Mouse (Mus musculus) urinary bladder, postnatal 25 days (tissue): Measurements from ENCODE around the gene Rhbdd3.
"Not testable (repeated sequence)": the region's sequence is repeated elsewhere in the genome, so short reads cannot be mapped to it uniquely, and the experiment has no call there.

Source experiments
- DNase-seq: peaks from one replicate; pipeline ENCODE4 v3.0.0; 2022; ENCODE audit warnings: low spot score

Gene Rhbdd3

DNA sequence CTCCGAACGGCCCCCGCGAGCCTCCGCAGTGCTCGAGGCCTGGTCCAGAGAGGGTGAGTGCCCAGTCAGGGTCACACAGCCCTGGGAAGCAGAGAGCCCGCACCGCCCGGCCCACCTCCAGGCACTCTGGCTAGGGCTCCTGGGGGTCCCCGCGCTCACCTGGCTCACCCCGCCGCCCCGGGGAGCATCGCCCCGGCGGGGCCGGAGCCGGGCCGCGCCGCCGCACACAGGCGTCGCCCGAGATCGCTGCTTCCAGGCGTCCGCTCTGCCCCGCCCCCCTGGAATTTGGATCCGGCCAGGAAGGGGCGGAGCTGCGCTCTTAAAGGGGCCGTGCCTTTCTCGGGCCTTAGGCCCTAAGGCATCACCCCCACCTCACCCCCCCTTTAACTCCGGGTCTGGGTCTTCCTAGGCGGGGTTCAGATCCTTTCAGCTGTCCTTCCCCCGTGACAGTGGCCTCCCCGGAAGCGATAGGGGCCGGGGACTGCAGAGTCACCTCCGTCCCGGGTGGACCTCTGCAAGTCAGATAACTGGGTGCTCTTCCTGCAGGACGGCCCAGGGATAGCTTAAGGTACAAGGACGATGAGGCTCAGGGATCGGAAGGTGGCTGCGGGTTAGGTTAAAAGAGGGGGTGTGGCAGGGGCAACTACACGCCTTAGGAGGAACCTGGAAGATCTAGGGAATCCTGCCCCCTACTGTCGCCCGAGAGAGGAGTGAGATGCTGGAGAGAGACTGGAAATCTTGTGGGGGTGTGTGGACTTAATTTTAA is 33.5 kb upstream of the Rhbdd3 start, which contains the start of gene Gas2l1:
Gas2l1 (minus strand) TSS at position 272 of the 766 bp plus-strand sequence.
- peak; percentile 91 for DNase-seq

DNA sequence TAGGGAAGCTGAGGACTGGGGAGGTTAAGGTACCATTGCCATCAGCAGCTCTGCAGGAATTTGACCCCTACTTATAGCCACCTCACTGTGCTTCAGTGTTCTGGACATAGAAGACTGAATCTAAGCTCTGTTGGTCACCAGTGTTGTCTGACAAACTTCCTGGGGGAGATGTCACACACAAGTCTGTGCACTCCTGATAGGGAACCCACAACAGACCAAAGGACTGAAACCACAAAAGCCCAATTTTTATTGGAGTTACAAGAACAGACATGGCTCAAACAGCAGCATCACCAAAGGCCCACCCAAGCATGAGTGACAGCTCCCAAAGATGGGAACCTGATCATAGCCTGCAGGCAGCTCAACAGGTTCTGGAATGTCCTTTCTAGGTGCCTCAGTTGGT is 31.7 kb upstream of the Rhbdd3 start:
- no peak for DNase-seq

DNA sequence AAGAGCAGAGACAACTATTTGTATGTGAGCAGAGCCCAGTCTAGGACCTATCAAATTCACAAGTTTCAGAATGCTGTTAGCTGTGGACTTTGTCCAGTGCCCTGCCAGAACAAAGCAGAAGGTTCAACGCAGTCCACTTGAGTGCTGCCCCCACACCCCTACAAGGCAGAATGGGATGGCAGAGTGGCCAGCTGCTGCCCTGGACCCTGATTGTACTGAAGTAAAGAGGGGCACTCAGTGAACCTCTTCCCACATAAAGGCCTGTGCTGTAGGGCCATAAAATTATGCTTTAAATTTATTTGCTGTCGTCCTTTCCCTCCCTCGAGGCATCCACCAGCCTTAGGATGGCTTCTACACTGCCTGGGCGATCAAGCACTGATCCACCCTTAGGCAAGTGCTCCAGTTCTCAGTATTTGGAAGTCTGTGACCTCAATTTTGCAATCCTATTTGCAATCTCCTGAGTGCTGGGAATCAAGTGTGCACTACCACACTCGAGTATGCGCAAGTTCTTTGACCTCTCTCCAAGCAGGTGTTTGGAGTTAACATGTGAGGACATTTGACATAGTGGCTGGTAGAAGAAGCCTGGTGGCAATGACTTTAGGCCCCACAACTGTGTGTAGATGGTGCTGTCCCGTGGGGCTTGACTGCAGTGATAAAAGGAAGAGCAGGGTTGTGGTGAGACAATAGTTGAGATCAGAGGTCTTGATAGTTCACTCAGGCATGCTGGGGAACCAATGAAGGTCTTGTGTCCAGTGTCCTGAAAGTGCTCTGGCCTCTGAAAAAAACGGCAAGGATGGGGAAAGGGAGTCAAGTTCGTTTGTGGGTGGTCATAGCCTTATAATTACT is 30.4 kb upstream of the Rhbdd3 start:
- DNase-seq, result no peak

DNA sequence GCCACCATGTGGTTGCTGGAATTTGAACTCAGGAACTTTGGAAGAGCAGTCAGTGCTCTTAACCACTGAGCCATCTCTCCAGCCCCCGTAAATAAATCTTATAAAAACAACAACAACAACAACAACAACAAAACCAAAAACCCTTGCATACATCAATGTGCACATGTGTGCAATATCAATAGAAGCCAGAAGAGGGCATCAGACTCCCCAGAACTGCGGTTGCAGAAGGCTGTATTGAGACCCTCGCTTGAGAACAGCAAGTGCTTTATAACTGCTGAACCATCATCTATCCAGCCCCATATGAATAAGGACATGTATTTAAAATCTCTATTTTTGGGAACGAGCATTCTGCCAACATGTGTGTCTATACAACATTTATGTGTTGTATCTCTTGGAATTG is 23.8 kb upstream of the Rhbdd3 start:
- no peak for DNase-seq

DNA sequence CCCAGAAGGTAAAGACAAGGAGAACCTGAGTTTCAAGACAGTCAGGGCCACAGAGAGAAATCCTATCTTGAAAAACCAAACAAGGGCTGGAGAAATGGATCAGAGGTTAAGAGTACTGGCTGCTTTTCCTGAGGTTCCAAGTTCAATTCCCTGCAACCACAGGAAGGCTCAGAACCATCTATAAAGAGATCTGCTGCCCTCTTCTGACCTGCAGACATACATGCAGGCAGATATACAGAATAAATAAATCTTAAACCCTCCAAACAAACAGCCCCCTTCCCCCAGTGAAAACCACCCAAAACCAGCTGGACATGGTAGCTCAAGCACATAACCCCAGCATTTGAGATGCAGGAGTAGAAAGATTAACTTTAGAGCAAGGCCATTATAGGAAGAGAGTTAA is 23.0 kb upstream of the Rhbdd3 start:
- no peak for DNase-seq

DNA sequence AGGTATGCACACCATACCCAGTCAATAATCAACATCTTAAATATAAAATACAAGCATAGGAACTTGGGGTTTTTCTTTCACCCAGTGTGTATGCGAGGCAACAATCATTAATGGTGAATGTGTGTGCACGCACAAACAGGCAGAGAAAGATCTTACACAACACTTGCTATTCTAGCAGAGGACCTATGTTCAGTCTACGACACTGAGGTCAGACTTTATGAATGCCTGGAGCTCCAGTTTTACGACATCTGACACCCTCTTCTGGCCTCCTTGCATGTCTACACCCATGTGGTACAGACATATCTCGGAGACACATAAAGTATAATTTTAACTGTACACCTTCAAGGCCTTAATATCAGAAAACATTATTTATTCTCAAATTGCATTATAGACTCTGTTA is 21.9 kb upstream of the Rhbdd3 start:
- not testable (repeated sequence) for DNase-seq

DNA sequence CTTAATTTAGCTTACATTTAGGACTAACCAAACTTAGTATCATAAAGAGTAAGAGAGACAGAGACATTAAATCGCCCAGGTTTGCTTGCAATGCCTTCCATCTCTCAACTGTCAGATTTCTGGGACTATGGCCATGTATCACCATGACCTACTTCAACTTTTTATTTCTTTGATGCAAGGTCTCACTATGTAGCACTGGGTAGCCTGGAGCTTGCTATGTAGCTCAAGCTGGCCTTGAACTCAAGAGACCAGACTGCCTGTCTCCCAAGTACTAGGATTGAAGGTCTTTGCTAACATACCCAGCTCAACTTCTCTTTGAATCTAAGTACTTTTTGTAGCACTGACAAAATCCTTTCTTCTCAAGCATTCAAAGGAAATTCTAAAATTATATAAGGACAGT is 9.6 kb upstream of the Rhbdd3 start:
- DNase-seq, result no peak

DNA sequence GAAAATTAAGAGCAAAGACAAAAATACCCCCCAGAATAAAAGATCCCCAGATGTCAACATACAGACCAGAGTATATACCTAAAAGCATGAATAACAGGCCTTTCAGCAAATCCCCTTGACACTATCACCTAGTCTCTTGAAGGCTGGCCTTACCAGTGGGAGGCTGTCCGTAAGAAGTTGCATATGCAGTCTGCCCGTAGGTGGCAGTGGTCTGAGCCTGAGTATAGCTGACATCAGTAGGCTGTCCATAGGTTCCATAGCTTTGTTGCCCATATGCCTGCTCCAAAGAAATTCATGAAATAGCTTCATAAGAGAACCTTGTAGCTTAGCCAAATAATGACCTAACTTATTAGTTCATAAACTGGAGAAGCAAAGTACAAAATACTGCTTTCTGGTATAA is 7.0 kb upstream of the Rhbdd3 start:
- no peak for DNase-seq

DNA sequence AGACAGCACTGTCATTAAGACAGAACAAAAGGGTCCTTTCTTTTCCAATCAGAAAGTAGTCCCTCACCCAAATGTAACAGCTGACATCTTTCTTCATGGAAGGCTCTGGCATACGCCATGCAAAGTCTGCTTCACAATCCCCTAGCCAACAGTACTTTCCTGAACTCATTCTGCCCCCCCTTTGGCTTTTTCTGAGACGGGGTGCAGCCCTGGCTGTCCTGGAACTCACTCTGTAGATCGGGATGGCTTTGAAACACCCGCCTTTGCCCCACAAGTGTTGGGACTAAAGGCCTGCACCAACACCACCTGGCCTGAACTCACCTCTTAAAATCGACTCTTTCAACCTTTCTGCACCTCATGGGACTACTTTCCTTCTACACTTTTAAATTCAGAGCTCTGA is 2.8 kb upstream of the Rhbdd3 start:
- no peak for DNase-seq

DNA sequence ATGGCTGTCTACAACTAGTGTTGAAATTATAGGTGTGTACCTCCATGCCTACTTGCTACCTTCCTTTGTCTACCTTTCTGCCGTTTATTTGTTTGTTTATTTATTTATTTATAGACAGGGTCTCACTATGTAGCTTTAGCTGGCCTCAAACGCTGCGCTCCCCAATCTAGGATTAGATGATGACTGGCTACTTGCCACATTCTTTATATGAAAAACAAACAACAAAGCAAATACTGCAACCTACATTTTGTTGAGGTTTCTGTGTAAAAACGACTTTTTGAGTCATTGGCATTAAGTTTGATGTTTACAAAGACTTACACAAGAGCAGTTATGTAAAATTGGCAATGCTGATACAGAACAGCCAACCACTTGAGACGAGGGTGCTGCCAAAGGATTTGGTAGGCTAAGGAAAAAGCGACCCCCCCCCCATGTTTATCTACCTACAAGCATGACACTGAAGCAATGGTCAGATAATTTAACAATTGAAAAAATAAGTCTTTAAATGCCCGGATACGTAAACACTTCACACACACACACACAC is 2.2 kb upstream of the Rhbdd3 start:
- DNase-seq, result no peak

DNA sequence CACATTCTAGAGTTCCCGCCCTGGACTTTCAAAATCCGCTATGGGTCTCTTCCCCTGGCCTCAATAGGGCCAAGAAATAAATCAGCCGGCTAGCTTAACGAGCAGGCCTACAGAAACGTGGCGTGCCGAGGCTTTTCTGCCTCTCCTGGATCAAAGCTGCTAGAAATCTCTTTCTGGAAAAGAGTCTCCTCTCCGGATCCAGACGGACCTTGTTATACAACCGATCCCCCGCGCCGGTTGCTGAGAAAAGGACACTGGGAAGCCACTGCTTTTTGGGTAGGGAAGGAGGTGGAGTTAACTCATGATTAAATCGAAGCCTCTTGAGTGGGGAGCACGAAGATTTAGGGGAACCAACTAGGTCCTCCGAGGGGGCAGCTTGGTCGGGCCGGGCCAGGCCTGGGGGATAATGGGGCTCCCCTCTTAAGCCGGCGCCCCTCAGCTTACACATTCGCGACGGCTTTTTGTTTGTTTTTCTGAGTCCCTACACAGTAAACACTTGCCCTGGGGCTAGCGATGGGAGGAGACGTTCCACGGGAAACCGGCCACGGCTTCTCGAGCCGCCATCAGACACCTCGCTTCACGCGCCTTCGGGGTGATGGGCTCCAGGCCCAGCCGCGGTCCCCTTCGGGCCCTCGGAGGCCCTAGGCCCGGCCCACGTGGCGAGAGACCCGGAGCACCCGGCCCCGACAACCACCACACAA is 541 bp upstream of the Rhbdd3 start:
- peak; percentile 38 for DNase-seq

DNA sequence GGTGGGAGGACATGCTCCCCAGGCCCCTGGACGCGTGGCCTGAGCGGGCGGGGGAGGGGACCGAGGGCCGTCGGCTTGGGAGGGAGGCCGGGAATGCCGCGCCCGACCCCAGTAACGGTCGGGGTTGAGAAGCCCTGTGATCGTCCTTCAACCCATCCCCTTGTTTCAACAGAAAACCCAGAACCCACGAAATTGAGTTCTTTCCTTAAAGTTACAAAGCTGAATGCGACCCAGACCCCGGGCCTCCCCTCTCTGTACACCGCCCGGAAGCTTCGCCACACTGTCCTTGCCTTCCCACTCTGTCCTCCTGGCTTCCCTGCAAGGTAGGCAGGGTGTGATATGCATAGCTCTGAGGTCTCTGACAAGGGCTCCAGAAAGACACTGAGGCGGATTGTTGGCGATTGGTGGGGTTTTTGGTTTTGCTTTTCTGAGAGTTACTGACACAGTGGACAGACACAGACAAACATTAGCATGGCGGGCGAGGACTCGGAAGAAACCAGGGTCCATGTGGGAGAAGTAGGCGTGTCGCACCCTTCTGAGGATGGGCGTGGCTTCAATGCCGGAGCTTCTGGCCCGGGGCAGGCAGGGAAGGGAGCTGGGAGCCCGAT is 954 bp downstream of the Rhbdd3 start:
- DNase-seq, result peak; percentile 76

DNA sequence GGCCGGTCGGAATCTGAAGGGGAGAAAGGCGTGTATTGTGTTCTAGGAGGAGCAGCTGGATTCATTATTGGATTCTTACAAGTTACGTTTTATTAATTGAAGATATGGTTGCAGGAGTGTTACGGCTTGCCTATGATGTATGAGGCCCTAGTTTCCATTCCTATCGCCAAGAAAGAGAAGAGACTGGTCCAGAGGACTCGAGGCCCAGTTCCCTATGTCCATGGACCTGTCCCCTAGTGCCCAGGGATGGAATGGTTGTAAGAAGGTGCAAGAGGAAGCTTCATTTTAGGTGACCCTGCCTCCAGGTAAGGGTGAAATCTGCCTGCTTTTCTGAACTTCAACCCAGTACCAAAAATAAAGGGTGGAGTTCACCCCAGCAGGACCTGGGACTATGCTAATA is 1.6 kb downstream of the Rhbdd3 start:
- no peak for DNase-seq

DNA sequence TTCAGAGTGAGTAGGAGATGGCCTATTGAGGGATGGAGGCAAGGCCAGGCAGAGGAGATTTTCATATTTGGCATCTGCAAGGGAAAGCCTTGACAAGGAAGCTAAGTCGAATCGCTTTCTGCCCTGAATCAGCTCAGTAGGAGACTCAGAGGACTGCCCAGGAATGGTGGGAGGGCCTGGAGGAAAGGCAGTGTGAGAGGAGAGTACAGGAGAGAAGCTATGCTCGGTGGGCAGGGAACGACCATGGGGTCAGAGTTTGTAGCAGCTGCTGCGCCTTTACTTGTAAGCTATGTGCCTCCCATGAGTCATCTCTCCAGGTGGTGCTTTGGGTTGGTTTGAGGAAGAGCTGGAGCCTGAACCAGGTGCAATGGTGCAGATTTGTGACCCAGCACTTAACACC is 2.1 kb downstream of the Rhbdd3 start:
- DNase-seq, result no peak

DNA sequence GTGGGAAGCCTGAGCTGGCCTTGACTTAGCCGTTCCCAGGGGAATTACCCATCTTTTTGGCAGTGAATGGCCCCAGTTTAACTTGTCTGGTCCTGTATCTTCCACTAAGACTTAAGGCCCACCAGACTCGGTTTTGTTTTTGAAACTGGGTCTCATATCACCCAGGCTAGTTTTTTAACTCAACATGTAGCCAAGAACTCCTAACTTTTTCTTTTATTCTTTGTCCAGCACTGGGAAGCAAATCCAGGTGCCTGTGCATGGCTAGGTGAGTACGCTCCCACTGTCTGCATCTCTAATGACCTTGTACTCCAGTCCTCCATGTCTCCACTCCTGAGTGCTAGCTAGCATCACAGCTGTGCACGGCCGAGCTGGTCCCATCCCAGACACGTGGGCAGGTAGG is 2.9 kb downstream of the Rhbdd3 start:
- DNase-seq, result no peak

DNA sequence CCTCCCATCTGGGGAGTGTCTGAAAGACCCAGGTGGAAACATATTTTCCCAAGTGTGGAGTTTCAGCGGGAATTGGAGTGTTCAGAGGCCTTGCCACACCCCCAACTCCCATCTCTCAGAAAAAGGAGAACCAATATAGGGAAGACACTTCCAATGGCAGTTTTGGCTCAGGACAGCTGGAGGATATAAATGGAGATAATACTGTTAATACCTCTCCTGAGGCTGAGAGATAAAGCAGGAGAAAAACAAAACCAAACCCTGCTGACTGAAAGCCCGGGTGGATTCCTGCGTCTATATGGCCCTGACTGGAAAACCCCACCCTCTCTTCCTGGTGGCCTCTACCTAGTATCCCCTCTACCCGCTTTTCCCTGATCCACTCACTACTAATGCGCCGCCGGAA is 3.7 kb downstream of the Rhbdd3 start:
- no peak for DNase-seq

DNA sequence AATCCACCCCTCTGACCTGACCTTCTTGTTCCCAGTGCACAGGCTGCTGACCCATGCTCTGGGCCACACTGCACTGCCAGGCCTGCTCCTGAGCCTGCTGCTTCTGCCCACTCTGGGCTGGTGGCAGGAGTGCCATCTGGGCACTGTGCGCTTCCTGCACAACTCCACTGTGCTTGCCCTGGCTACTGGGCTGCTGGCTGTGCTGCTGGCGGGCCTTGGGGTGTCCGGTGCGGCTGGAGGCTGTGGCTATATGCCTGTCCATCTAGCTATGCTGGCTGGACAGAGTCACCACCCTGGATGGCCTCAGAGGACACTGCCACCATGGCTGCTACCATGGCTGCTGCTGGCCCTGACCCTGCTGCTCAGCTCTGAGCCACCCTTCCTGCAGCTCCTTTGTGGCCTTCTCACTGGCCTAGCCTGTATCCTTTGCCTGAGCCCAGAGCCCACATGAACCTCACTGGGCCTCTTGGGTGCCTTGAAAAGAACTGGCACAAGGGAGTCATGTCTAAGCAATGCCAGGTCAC is 5.3 kb downstream of the Rhbdd3 start:
- no peak for DNase-seq

DNA sequence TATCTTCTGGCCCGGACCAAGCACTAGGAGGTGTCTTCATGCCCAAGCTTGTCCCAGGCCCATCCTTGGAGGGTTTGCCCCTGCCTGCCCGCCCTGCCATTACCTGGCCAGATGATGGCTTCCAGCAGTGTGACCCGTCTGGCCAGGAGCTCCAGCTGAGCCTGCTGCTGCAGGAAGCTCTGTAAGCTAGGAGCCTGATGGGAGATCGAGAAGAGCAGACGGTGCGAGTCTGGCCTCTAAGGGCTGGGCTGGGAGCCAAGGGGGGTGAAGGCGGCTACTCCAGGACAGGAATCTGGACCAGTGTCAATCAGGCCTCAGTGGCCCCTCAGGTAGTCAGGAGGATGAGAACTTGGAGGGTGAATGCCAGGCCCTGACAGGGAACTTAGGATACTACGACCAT is 10.7 kb downstream of the Rhbdd3 start:
- no peak for DNase-seq

DNA sequence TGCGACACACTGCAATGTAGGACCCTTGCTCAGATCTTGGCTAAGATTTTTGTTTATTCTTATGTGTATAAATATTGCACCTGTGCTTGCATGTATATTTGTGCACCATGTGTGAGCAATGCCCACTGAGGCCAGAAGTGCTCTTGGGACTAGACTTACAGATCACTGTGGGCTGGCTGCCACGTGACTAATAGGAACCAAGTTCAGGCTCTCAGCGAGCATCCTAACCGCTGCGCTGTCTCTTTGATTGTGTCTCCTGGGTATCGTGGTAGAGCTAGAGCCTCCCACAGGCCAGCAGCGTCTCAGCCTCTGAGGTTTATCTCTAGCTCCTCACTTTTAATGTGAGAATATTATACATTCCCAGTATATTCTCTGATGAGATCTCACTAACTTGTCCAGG is 14.9 kb downstream of the Rhbdd3 start:
- DNase-seq, result no peak

DNA sequence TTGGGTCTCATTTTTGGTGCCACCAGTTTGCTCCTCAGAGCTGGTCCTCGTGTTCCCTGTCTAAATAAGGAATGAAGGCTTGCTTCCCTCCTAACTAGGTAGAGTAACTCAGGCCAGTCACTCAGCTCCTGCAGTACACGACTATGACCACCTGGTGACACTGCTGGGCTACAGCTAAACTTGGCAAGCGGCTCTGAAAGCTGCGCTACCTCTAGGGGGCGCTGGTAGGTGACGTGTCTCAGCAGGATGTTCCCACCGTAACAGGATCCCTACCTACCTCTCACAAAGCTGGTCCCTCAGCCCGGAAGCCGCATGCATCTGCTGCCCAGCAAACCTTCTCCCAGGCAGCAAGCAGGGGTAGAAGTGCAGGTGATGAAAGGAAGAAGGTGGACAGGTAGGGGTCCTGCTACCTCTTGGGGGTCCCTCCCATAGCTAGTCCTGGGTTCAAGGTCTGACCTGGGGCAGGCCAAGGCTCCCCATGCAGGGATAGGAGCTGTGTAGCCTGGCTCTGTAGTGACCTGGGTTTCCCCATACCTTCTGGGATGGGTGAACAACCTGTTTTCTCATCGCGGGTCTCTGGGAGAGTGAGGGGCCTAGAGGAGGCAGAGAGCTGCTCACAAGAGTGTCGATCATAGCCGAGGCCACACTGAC is 16.3 kb downstream of the Rhbdd3 start:
- DNase-seq, result peak; percentile 89

DNA sequence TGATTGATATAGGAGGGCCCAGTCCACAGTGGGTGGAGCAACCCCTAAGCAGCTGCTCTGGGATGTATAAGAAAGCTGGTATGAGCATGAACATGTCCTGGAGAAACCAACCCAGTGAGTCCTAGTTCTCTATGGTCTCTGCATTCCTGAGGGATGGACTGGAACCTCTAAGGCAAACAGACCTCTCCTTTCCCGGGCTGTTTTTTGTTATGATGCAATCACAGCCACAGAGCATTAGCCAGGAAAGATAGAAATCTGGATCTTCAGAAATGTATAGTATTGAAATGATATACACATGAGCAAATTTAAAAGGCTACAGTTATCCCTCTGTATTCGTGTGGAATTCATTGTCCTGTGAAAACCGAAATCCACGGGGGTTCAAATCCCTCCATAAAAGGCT is 27.0 kb downstream of the Rhbdd3 start:
- no peak for DNase-seq
